Mouse (Mus musculus): Measurements from ENCODE around the gene H1foo. TPM values are rescaled to one million over a fixed set of nuclear protein-coding genes. Genes with fewer than 3 reads are reported as not detected.

H1foo gene
- total RNA-seq, 1 experiment from 2014 or later: not detected

- peak; percentile 50 for DNase-seq
Observed at GRCm38 (mm10) chr6:115927292-115928242, 17.2 kb upstream of the H1foo start.

GRCm38 (mm10) chr6:115930018-115930417, 14.7 kb upstream of the H1foo start:
- no peak for DNase-seq

- no peak for DNase-seq
Observed at GRCm38 (mm10) chr6:115931639-115932038, 13.1 kb upstream of the H1foo start, which contains the start of gene Rho. Gene Rho, plus strand, starts transcription at chr6:115931748.

GRCm38 (mm10) chr6:115932391-115932790, 12.3 kb upstream of the H1foo start:
- DNase-seq: peak; percentile 77

- DNase-seq: no peak
Observed at GRCm38 (mm10) chr6:115935544-115935943, 9.2 kb upstream of the H1foo start.

- DNase-seq: no peak
Observed at GRCm38 (mm10) chr6:115938011-115938410, 6.7 kb upstream of the H1foo start.

- DNase-seq: no peak
Observed at GRCm38 (mm10) chr6:115938798-115939197, 5.9 kb upstream of the H1foo start.

GRCm38 (mm10) chr6:115940603-115941002, 4.1 kb upstream of the H1foo start:
- DNase-seq: no peak

GRCm38 (mm10) chr6:115941128-115941527, 3.6 kb upstream of the H1foo start:
- DNase-seq: no peak

GRCm38 (mm10) chr6:115943498-115944427, 975 bp upstream of the H1foo start:
- no peak for DNase-seq

GRCm38 (mm10) chr6:115945633-115946032, 895 bp downstream of the H1foo start:
- no peak for DNase-seq

- DNase-seq: peak; percentile 72
Observed at GRCm38 (mm10) chr6:115946389-115946788, 1.7 kb downstream of the H1foo start.

GRCm38 (mm10) chr6:115954506-115955074, 9.9 kb downstream of the H1foo start:
- DNase-seq: no peak

GRCm38 (mm10) chr6:115955169-115955568, 10.4 kb downstream of the H1foo start:
- no peak for DNase-seq

- no peak for DNase-seq
Observed at GRCm38 (mm10) chr6:115955664-115956063, 10.9 kb downstream of the H1foo start.

GRCm38 (mm10) chr6:115956418-115956921, 11.7 kb downstream of the H1foo start:
- no peak for DNase-seq

- DNase-seq: peak; percentile 73
Observed at GRCm38 (mm10) chr6:115956922-115957601, 12.3 kb downstream of the H1foo start.

- DNase-seq: peak; percentile 72
Observed at GRCm38 (mm10) chr6:115957681-115958080, 12.9 kb downstream of the H1foo start.

GRCm38 (mm10) chr6:115958445-115958844, 13.7 kb downstream of the H1foo start:
- DNase-seq: no peak

- DNase-seq: peak; percentile 88
Observed at GRCm38 (mm10) chr6:115959151-115959691, 14.5 kb downstream of the H1foo start.

GRCm38 (mm10) chr6:115960322-115960721, 15.6 kb downstream of the H1foo start:
- DNase-seq: no peak

Data from adrenal gland, postnatal 14 days (tissue).